Mouse (Mus musculus) embryonic stem cell, embryonic (primary cell): ENCODE measurements around the gene L3mbtl3.

Experiments
- CTCF ChIA-PET, 4 experiments: fragments of 300-600 bp in 2 of 4; fragments of 350-600 bp in 2 of 4; sonication (Branson Sonifier 250); formaldehyde crosslinking; loops; one replicate each; lab custom pipeline; 2022; ENCODE audit warnings: inconsistent platforms in 2 of 4; lab: Charles Lee
- POLR2A ChIA-PET, 4 experiments: fragments of 300-600 bp in 2 of 4; fragments of 350-600 bp in 2 of 4; sonication (Branson Sonifier 250); formaldehyde crosslinking; loops; one replicate each; lab custom pipeline; 2022; ENCODE audit warnings: antibody characterized with exemption in 4 of 4, inconsistent platforms in 1 of 4; lab: Charles Lee

The L3mbtl3 gene

GRCm38 (mm10) chr10:26287136-26287535 is 88.6 kb downstream of the L3mbtl3 start:
- POLR2A ChIA-PET = interaction anchor here in 1 of 4 experiments (0.6 kb wide), 1 partner anchor 605 kb away, joined by 6 read pairs; no protein-coding TSS in a partner anchor
- CTCF ChIA-PET = interaction anchor here in 1 of 4 experiments (1.2 kb wide), 1 partner anchor 11 kb away, joined by 3 read pairs; no protein-coding TSS in a partner anchor

- ChIA-PET CTCF (no interaction called here), POLR2A (interaction anchor here in 1 of 4 experiments (0.6 kb wide), 1 partner anchor 138 kb away, joined by 4 read pairs; no protein-coding TSS in a partner anchor)
These were observed 95.8 kb downstream of the L3mbtl3 start for GRCm38 (mm10) chr10:26280009-26280408.

GRCm38 (mm10) chr10:26275414-26275813 is 100.4 kb downstream of the L3mbtl3 start:
- ChIA-PET CTCF (no interaction called here), POLR2A (no interaction called here)

- ChIA-PET CTCF (interaction anchor here in 1 of 4 experiments (0.6 kb wide), 1 partner anchor 582 kb away, joined by 3 read pairs; no protein-coding TSS in a partner anchor), POLR2A (no interaction called here)
These were observed 111.9 kb downstream of the L3mbtl3 start for GRCm38 (mm10) chr10:26263744-26264459.

GRCm38 (mm10) chr10:26259908-26260307 is 115.9 kb downstream of the L3mbtl3 start:
- ChIA-PET CTCF (no interaction called here), POLR2A (no interaction called here)

DNA sequence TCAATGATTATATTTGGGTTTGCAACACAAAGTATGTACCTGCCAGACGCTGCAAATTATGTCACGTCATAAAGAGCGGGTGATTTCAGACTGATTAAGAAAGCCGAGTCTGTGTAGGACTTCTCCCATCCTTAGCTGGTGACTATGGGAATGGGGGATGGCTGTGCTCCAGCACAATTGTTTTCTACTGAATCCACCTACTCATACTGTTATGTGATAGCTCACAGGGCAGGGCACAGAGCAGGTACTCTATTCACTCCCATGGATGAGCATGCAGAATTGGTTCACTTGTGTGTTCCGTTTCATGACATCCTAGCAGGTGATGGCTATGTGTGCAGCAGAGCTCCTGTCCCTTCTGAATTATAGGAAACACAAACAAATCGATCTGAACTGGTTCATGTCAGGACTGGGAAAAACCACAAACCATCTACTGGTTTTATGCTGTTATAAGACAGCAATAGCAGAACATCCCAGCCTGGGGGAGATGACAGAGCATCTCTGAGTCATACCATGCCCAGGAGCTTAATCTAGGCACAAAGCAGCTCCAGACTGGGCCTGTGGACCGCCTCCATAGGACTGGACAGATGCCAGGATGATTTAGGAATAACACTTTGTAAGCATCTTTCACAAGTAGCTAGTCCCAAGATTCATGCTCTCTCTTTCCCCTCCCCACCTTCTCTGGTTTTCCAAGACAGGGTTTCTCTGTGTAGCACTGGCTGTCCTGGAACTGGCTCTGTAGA is 126.2 kb downstream of the L3mbtl3 start:
- ChIA-PET POLR2A (interaction anchor here in 1 of 4 experiments (1.0 kb wide), 1 partner anchor 26 kb away, joined by 3 read pairs; no protein-coding TSS in a partner anchor), CTCF (interaction anchor here in 1 of 4 experiments (0.5 kb wide), 1 partner anchor 84 kb away, joined by 5 read pairs; no protein-coding TSS in a partner anchor)

DNA sequence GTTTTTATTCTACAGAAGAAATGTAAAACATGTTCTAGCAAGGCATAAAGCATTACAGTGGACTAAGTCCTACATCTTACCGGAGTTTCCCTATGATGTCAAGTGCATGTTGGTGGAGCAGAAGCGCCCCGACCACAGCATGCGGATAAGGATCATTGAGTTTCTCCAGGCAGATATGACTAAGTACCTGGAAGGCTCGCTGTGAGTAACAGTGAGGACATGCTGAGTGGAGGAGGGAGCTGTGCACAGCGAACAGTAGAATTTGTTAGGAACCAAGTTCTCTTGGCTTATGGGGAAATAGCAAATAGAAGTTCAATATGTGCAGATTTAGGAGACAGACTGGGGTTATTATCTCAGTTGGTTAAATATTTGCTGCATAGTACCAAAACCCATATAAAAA is 131.3 kb downstream of the L3mbtl3 start:
- ChIA-PET POLR2A (no interaction called here), CTCF (no interaction called here)

GRCm38 (mm10) chr10:26243203-26243602 is 132.6 kb downstream of the L3mbtl3 start:
- POLR2A ChIA-PET = no interaction called here
- CTCF ChIA-PET = no interaction called here

DNA sequence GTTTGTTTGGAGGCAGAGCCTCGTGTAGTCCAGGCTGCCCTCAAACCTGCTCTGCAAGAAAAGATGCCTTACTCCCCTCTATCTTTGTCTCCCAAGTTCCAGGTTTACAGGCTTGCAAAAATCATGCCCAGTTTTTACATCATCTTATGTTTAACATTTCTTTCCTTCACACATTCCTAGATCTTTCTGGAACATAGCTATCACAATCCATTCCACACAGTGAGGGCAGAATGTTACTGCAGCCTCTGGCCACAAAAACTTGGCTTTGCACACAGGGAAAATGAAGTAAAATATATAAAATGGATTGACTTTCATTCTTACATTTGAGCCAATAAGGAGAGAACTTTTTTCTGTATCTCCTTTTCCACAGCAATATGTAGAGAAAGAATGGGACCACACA is 136.7 kb downstream of the L3mbtl3 start:
- CTCF ChIA-PET = no interaction called here
- POLR2A ChIA-PET = interaction anchor here in 1 of 4 experiments (0.7 kb wide), 1 partner anchor 10 kb away, joined by 5 read pairs; the partner anchor contains the start of gene Samd3

GRCm38 (mm10) chr10:26238559-26238958 is 137.2 kb downstream of the L3mbtl3 start:
- POLR2A ChIA-PET = interaction anchor here in 1 of 4 experiments (0.7 kb wide), 1 partner anchor 9 kb away, joined by 5 read pairs; the partner anchor contains the start of gene Samd3
- CTCF ChIA-PET = no interaction called here

GRCm38 (mm10) chr10:26232071-26232653 is 143.6 kb downstream of the L3mbtl3 start:
- CTCF ChIA-PET = no interaction called here
- POLR2A ChIA-PET = interaction anchor here in 1 of 4 experiments (0.6 kb wide), 1 partner anchor 14 kb away, joined by 4 read pairs; no protein-coding TSS in a partner anchor

DNA sequence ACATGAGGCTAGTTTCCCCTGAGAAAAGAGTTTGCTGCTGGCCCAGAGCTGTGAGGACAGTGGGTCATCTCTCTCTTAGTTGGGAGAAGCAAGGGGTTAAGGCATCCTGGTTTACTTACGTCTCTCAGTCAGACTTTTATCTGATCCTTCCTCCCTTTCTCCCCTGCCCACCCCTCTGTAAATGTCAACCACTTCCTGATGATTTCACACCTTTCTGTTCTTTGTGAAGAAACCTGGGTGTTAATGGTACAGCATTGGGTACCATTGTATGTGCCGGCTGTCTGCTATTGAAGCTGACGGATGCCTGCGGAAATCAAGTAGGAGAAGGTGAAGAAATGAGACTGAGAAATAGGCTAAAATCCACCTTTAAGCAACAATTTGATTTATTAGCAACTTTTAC is 146.3 kb downstream of the L3mbtl3 start, which contains the start of gene Samd3:
Gene Samd3 (plus strand): TSS at position 220 of the 400 bp plus-strand sequence.
- POLR2A ChIA-PET = interaction anchor here in 1 of 4 experiments (0.5 kb wide), 1 partner anchor 9 kb away, joined by 5 read pairs; no protein-coding TSS in a partner anchor
- CTCF ChIA-PET = no interaction called here

DNA sequence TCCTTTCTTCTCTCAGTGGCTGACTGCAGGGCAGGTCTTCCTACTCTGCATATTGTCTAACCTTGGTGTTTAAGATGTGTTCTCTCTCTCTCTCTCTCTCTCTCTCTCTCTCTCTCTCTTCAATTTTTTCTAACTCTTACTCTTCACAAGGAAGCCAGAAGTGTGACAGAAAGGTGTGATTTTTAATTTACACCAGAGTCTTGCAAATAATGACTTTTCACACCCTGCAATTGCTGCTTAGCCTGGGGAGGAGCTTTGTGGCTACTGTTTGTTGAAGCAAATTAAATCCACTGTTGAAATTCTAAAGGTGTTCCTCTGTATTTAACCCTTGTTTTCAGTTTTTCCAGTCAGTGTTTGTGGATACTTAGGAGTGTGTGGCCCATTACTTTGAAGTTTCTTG is 147.6 kb downstream of the L3mbtl3 start:
- ChIA-PET CTCF (no interaction called here), POLR2A (no interaction called here)

DNA sequence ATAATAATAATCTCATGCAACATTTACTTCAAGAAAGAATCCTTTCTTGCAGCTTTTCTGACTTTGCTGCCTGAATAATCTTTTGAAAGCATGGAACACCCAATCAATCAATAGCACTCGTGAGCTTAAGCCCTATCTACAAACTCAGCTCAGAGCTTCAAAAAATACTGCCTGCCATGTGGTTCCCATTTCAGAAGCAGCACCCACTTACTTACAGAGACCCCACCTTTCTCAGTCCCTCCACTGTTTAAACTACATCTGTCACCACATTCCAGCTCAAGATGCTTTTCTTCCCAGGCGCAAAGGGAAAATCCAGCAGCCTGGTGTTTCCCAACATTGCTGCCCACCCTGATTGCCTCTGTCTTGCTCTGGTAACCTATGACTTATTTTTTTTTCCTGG is 149.0 kb downstream of the L3mbtl3 start:
- CTCF ChIA-PET = interaction anchor here in 1 of 4 experiments (0.7 kb wide), 1 partner anchor 63 kb away, joined by 3 read pairs; no protein-coding TSS in a partner anchor

GRCm38 (mm10) chr10:26226241-26226640 is 149.5 kb downstream of the L3mbtl3 start:
- ChIA-PET CTCF (interaction anchor here in 1 of 4 experiments (0.7 kb wide), 1 partner anchor 63 kb away, joined by 3 read pairs; no protein-coding TSS in a partner anchor), POLR2A (no interaction called here)

More for the DNA sequence above, 149.0 kb downstream of the L3mbtl3 start:
- POLR2A ChIA-PET = no interaction called here
